Mouse (Mus musculus): ENCODE measurements around the gene Prkab1. TPM values are rescaled to one million over a fixed set of nuclear protein-coding genes. Genes with fewer than 3 reads are reported as not detected.

Prkab1 gene
- polyA plus RNA-seq, 1 experiment: 46.1 TPM

- Histone ChIP-seq H3K4me3 (replicated peaks) (no peak overlapping the region), H3K36me3 (ENCODE audit: control insufficient read depth) (peaks cover 100% of the 10 kb centered on the region), H3K4me1 (ENCODE audit: control insufficient read depth) (no peaks in the 10 kb centered on the region; the same call in 1 of the 2 replicates), H3K9me3 (ENCODE audit: control insufficient read depth, low read length) (no peaks in the 10 kb centered on the region), H3K27me3 (ENCODE audit: control insufficient read depth) (no peaks in the 10 kb centered on the region)
- TF ChIP-seq TAL1 (IDR thresholded peaks at IDR 0.05; ENCODE audit: low read length): no peak
- TF ChIP-seq GATA1 (IDR thresholded peaks at IDR 0.05; ENCODE audit: low read length): no peak
These were observed 46.1 kb downstream of the Prkab1 start for GRCm38 (mm10) chr5:115978255-115978654.

GRCm38 (mm10) chr5:115977757-115978156 is 46.6 kb downstream of the Prkab1 start:
- Histone ChIP-seq H3K4me3 (replicated peaks) (no peak overlapping the region), H3K4me1 (ENCODE audit: control insufficient read depth) (no peaks in the 10 kb centered on the region; the same call in 1 of the 2 replicates), H3K27me3 (ENCODE audit: control insufficient read depth) (no peaks in the 10 kb centered on the region), H3K36me3 (ENCODE audit: control insufficient read depth) (peaks cover 100% of the 10 kb centered on the region), H3K9me3 (ENCODE audit: control insufficient read depth, low read length) (no peaks in the 10 kb centered on the region)
- no peak for TF ChIP-seq TAL1 (IDR thresholded peaks at IDR 0.05; ENCODE audit: low read length)
- TF ChIP-seq GATA1 (IDR thresholded peaks at IDR 0.05; ENCODE audit: low read length): no peak

GRCm38 (mm10) chr5:115977266-115977665 is 47.0 kb downstream of the Prkab1 start:
- Histone ChIP-seq H3K4me1 (ENCODE audit: control insufficient read depth) (no peaks in the 10 kb centered on the region; the same call in 1 of the 2 replicates), H3K4me3 (replicated peaks) (no peak overlapping the region), H3K36me3 (ENCODE audit: control insufficient read depth) (peaks cover 100% of the 10 kb centered on the region), H3K9me3 (ENCODE audit: control insufficient read depth, low read length) (no peaks in the 10 kb centered on the region), H3K27me3 (ENCODE audit: control insufficient read depth) (no peaks in the 10 kb centered on the region)
- TF ChIP-seq TAL1 (IDR thresholded peaks at IDR 0.05; ENCODE audit: low read length): no peak
- TF ChIP-seq GATA1 (IDR thresholded peaks at IDR 0.05; ENCODE audit: low read length): no peak

GRCm38 (mm10) chr5:115976446-115976845 is 47.9 kb downstream of the Prkab1 start:
- no peak overlapping the region for H3K4me3 ChIP-seq (replicated peaks)
- H3K4me1 ChIP-seq (ENCODE audit: control insufficient read depth): no peaks in the 10 kb centered on the region; the same call in 1 of the 2 replicates
- H3K36me3 ChIP-seq (ENCODE audit: control insufficient read depth): peaks cover 100% of the 10 kb centered on the region
- TF ChIP-seq TAL1 (IDR thresholded peaks at IDR 0.05; ENCODE audit: low read length) (no peak), GATA1 (IDR thresholded peaks at IDR 0.05; ENCODE audit: low read length) (no peak)
- H3K27me3 ChIP-seq (ENCODE audit: control insufficient read depth): no peaks in the 10 kb centered on the region
- H3K9me3 ChIP-seq (ENCODE audit: control insufficient read depth, low read length): no peaks in the 10 kb centered on the region

GRCm38 (mm10) chr5:115975672-115976071 is 48.6 kb downstream of the Prkab1 start:
- peaks cover 100% of the 10 kb centered on the region for H3K36me3 ChIP-seq (ENCODE audit: control insufficient read depth)
- no peaks in the 10 kb centered on the region for H3K9me3 ChIP-seq (ENCODE audit: control insufficient read depth, low read length)
- TF ChIP-seq TAL1 (IDR thresholded peaks at IDR 0.05; ENCODE audit: low read length) (no peak), GATA1 (IDR thresholded peaks at IDR 0.05; ENCODE audit: low read length) (no peak)
- H3K4me3 ChIP-seq (replicated peaks): no peak overlapping the region
- no peaks in the 10 kb centered on the region; the same call in 1 of the 2 replicates for H3K4me1 ChIP-seq (ENCODE audit: control insufficient read depth)
- no peaks in the 10 kb centered on the region for H3K27me3 ChIP-seq (ENCODE audit: control insufficient read depth)

GRCm38 (mm10) chr5:115971236-115971635 is 53.1 kb downstream of the Prkab1 start:
- H3K27me3 ChIP-seq (ENCODE audit: control insufficient read depth): no peaks in the 10 kb centered on the region
- H3K4me3 ChIP-seq (replicated peaks): no peak overlapping the region
- TF ChIP-seq GATA1 (IDR thresholded peaks at IDR 0.05; ENCODE audit: low read length) (no peak), TAL1 (IDR thresholded peaks at IDR 0.05; ENCODE audit: low read length) (no peak)
- H3K4me1 ChIP-seq (ENCODE audit: control insufficient read depth): no peaks in the 10 kb centered on the region
- no peaks in the 10 kb centered on the region for H3K9me3 ChIP-seq (ENCODE audit: control insufficient read depth, low read length)
- peaks cover 100% of the 10 kb centered on the region for H3K36me3 ChIP-seq (ENCODE audit: control insufficient read depth)

Other genes starting within 250 kb of the Prkab1 start
- 13.6 and 14.1 TPM in 2 replicates for gene Cit, start 179.2 kb downstream of the Prkab1 start, polyA plus RNA-seq (2012)
- not detected in 2 replicates for gene Tmem233, start 58.7 kb upstream of the Prkab1 start, polyA plus RNA-seq (2012)